Mouse (Mus musculus) kidney, embryonic 14.5 days (tissue): ENCODE data around the gene Aff3. TPM values are rescaled to one million over a fixed set of nuclear protein-coding genes. Genes with fewer than 3 reads are reported as not detected.

Experiments used
- ATAC-seq: fragments of 200-750 bp; cut with Nextera tagmentation; 2 replicates; pipeline ENCODE4 v1.8.0; 2017; ENCODE audit warnings: moderate number of reproducible peaks, mild to moderate bottlenecking, moderate TSS enrichment, moderate library complexity; ENCODE audit not compliant: low FRiP score, low TSS enrichment
- H3K27ac ChIP-seq: fragments of 300-500 bp; sonication (generic); 2 replicates; pipeline ENCODE4 v1.5.1; 2014; ENCODE audit warnings: low read depth, mild to moderate bottlenecking, low read length, moderate library complexity, mixed read lengths
- H3K27me3 ChIP-seq: fragments of 300-500 bp; sonication (generic); 2 replicates; pipeline ENCODE4 v1.6.1; 2014; ENCODE audit warnings: mild to moderate bottlenecking, low read length; ENCODE audit not compliant: control insufficient read depth, insufficient read depth
- H3K36me3 ChIP-seq: fragments of 300-500 bp; sonication (generic); 2 replicates; pipeline ENCODE4 v1.6.1; 2014; ENCODE audit warnings: low read length, mixed read lengths; ENCODE audit not compliant: control insufficient read depth, insufficient read depth
- H3K4me1 ChIP-seq: fragments of 300-500 bp; sonication (generic); 2 replicates; pipeline ENCODE4 v1.6.1; 2014; ENCODE audit warnings: low read length, mixed read lengths; ENCODE audit not compliant: control insufficient read depth, insufficient read depth
- H3K4me2 ChIP-seq: fragments of 300-500 bp; sonication (generic); replicated peaks from 2 replicates; pipeline ENCODE4 v1.6.1; 2014; ENCODE audit warnings: low read depth, mild to moderate bottlenecking, low read length
- H3K4me3 ChIP-seq: fragments of 300-500 bp; sonication (generic); 2 replicates; pipeline ENCODE4 v1.5.1; 2014; ENCODE audit warnings: mild to moderate bottlenecking, low read length
- H3K9ac ChIP-seq: fragments of 300-500 bp; sonication (generic); 2 replicates; pipeline ENCODE4 v1.6.1; 2014; ENCODE audit warnings: low read depth, mild to moderate bottlenecking, low read length, moderate library complexity
- H3K9me3 ChIP-seq: fragments of 300-500 bp; sonication (generic); 2 replicates; pipeline ENCODE4 v1.6.1; 2016; ENCODE audit warnings: low read length; ENCODE audit not compliant: control insufficient read depth
- WGBS: fragments of 180-500 bp; shearing (Covaris S2); extraction: QIAGEN DNeasy Blood & Tissue Kit; methylation state at CpG from one replicate; pipeline ENCODE4 v1.1.7; 2014; 5-methylcytosine and 5-hydroxymethylcytosine counted together
- polyA plus RNA-seq: library from polyadenylated mRNA; unstranded; fragments of >200 nt; fragmentation: Nextera tagmentation; extraction: Ambion mirVana; gene quantifications from 2 replicates; pipeline ENCODE4 v1.2.1, GENCODE M21; 2014

Aff3 gene
- polyA plus RNA-seq, 1 experiment from 2014 or later, result 11.9 TPM

DNA sequence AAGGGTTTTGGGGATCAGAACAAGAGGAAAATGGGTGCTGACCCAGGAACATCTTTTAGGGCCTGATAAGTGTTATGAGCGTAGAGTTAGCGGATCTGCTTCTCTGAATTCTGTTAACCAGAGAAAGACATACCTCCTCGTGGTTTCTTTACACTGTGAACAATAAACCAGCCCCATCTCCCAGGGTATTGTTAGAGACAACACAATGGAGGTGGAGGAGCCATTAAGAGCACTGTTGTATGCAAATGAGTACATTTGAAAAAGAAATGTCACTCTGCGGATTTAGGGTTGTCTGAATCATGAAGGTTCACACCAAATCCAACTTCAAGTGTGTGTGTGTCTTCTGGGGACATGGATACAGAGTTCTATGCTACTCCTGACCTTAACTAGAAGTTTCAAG lies 373.3 kb downstream of the Aff3 start:
- Histone ChIP-seq H3K27ac (no peak overlapping the region), H3K36me3 (no peaks in the 10 kb centered on the region), H3K4me1 (no peaks in the 10 kb centered on the region), H3K27me3 (no peaks in the 10 kb centered on the region), H3K4me2 (no peak overlapping the region), H3K4me3 (no peak overlapping the region), H3K9me3 (no peaks in the 10 kb centered on the region), H3K9ac (no peak overlapping the region)
- WGBS, result 81% methylated on average over 4 of the region's 4 CpGs
- ATAC-seq, result no peak

DNA sequence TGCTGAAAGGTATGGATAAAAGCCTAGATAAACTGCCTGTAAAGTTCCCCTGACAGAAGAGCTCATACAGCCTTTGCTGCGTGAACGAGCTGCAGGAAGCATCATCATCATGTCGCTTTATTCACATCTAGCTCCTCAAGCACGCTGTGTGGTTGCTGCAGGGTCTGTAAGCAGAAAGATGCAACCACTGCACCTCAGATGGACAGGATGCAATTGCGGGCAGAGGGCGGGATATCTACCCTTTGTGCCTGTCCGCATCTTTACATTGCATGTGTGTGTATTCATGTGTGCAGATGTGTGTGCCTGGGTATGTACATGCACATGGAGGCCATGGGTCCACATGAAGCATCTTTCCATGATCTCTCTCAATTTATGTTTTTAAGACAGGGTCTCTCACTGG lies 373.9 kb downstream of the Aff3 start:
- Histone ChIP-seq H3K27me3 (no peaks in the 10 kb centered on the region), H3K4me1 (no peaks in the 10 kb centered on the region), H3K9me3 (no peaks in the 10 kb centered on the region), H3K4me3 (no peak overlapping the region), H3K9ac (no peak overlapping the region), H3K27ac (no peak overlapping the region), H3K36me3 (no peaks in the 10 kb centered on the region), H3K4me2 (no peak overlapping the region)
- no peak for ATAC-seq
- 95% methylated on average over 7 of the region's 7 CpGs for WGBS

DNA sequence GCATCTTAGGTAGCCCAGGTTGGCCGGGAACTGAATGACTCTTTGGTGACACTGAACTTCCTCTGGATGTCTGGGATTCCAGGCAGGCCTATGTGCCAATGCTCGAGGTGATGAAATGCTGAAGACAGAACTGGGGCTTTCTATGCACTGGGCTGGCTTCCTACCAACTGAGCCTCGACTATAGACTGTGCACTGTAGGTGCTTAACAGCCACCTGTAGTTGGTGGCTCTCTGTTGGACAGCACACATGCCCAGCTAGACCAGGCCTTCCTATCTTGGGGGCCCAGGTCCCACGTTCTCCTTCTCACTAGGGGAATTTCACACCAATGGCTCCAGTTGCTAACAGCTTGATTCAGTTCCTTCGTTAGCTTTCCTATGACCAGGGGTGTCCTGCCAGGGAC lies 374.9 kb downstream of the Aff3 start:
- Histone ChIP-seq H3K9ac (no peak overlapping the region), H3K27me3 (no peaks in the 10 kb centered on the region), H3K4me2 (no peak overlapping the region), H3K27ac (no peak overlapping the region), H3K36me3 (no peaks in the 10 kb centered on the region), H3K4me3 (no peak overlapping the region), H3K4me1 (no peaks in the 10 kb centered on the region), H3K9me3 (no peaks in the 10 kb centered on the region)
- 89% methylated on average over 5 of the region's 5 CpGs for WGBS
- ATAC-seq, result no peak

DNA sequence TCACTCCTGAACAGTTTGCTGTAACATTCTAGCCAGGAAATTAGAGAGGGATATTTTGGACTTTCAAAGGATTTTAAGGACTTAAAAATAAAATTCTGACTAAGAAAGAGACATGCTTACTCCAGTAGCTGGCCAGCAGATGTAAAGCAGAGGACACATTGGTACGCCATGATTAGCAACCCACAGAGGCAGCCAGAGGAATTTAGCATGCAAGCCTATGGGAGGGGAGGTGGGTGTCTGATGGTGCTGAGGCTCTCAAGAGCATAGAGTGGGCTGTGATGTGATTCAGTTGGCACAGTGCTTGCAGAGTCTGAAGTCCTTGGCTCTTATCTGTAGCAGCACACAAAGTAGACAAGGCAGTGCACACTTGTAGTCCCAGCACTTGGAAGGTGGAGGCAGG lies 376.0 kb downstream of the Aff3 start:
- no peaks in the 10 kb centered on the region for H3K4me1 ChIP-seq
- H3K27ac ChIP-seq, result no peak overlapping the region
- H3K36me3 ChIP-seq, result no peaks in the 10 kb centered on the region
- no peak overlapping the region for H3K4me3 ChIP-seq
- no peak overlapping the region for H3K4me2 ChIP-seq
- WGBS, result 100% methylated on average over 1 of the region's 1 CpGs
- H3K27me3 ChIP-seq, result no peaks in the 10 kb centered on the region
- no peak for ATAC-seq
- no peak overlapping the region for H3K9ac ChIP-seq
- no peaks in the 10 kb centered on the region for H3K9me3 ChIP-seq

DNA sequence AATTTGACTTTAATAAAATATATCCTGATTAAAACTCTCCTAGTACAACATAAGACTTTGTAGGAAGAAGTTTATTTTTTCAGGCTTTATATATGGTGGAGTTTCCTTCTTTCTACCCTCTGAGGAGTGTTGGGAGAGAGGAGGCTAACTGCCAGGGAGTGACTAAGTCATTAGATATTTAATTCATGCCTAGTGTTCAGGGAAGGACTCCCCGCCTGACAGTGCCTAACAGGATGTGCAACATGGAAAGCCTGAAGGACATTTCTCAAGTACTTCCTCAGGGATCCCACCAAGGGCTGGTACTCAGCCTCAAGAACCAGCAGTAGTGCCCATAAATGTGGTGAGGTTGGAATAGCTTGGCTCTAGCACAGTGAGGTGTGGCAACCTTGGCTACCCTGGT lies 378.2 kb downstream of the Aff3 start:
- H3K4me3 ChIP-seq, result no peak overlapping the region
- H3K27ac ChIP-seq, result no peak overlapping the region
- ATAC-seq, result no peak
- 92% methylated on average over 1 of the region's 1 CpGs for WGBS
- H3K4me1 ChIP-seq, result no peaks in the 10 kb centered on the region
- no peak overlapping the region for H3K9ac ChIP-seq
- no peaks in the 10 kb centered on the region for H3K36me3 ChIP-seq
- H3K9me3 ChIP-seq, result no peaks in the 10 kb centered on the region
- no peaks in the 10 kb centered on the region for H3K27me3 ChIP-seq
- no peak overlapping the region for H3K4me2 ChIP-seq

DNA sequence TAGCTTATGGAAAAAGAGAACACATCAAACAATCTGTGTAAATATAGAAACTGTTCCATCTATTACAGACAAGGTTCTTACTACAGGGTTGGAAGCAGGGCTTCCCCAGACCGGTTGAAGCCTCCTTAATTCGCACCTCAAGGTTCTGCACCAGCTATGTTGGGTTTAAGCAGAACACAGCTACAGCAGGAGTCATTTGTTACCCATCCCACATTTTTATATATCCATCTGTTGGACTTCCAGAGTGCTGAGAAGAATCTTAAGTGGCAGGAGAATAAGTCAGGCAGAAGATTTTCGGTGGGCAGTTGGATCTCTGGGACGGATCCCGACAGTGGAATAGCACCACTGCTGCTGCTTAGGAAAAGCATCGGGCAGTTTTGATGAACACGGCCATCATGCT lies 384.2 kb downstream of the Aff3 start:
- WGBS, result 85% methylated on average over 7 of the region's 7 CpGs
- no peak overlapping the region for H3K9ac ChIP-seq
- ATAC-seq, result no peak
- no peaks in the 10 kb centered on the region for H3K36me3 ChIP-seq
- no peak overlapping the region for H3K4me3 ChIP-seq
- no peaks in the 10 kb centered on the region for H3K4me1 ChIP-seq
- H3K27ac ChIP-seq, result no peak overlapping the region
- no peaks in the 10 kb centered on the region for H3K9me3 ChIP-seq
- H3K4me2 ChIP-seq, result no peak overlapping the region
- no peaks in the 10 kb centered on the region for H3K27me3 ChIP-seq

DNA sequence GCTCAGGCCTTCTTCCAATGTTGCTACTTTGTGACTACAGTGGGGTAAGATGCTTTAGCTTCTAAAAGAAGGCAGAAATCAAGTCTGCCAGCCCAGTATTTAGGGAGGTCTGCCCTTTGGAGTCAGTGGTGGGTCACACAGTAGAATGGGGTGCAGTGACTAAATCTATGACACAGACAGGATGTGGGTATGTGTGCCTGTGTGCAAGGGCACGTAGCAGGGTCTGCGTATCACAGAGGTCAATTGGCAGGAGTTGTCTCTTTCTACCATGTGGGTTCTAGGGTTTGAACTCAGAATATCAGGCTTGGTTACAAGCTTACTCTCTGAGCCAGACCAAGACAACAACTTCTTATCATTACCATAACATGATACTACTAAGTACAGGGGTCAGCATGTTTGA lies 393.4 kb downstream of the Aff3 start:
- Histone ChIP-seq H3K27ac (no peak overlapping the region), H3K4me3 (no peak overlapping the region), H3K4me2 (no peak overlapping the region), H3K27me3 (no peaks in the 10 kb centered on the region), H3K36me3 (no peaks in the 10 kb centered on the region), H3K9me3 (no peaks in the 10 kb centered on the region), H3K9ac (no peak overlapping the region), H3K4me1 (peaks cover 8% of the 10 kb centered on the region)
- ATAC-seq, result no peak
- 87% methylated on average over 2 of the region's 2 CpGs for WGBS

DNA sequence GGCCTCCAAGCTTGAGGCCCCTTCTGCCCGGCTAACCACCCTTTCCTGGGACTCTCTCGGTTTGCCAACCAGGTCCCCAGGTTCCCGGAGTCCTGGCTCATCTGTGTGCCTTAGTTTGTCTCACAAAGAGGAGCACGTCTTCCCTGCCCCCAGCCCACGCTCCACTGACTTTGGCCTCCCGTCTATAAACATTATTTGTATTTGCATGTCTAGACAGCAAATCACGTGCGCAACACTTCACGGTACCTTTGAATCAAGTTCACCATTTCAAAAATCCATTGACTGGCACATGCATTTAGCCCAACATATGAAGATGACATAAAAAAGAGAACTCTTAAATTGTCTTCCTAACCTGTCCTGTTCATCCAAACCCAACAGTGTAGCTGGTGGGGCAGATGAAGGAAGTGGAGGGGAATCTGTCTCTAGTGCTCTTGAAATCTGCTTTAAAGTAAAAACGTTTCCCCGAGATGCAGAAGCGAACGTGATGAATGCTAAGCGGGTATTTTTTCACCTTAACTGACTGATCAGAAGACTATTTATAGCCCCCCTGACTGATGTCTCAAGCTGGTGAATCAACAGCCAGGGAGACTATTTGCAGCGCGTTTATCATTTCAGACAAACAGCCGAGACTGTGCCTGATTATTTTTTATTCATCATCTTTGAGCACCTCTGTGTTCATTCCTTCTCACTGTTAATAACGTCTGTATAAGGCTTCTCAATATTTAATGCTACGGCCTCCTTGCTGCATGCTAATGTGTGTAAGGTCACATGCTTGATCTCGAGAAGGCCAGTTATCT lies 396.3 kb downstream of the Aff3 start:
- Histone ChIP-seq H3K36me3 (no peaks in the 10 kb centered on the region; the same call in 1 of the 2 replicates), H3K27ac (peak overlapping the region; percentile 8; the same call in 1 of the 2 replicates), H3K4me1 (peaks cover 8% of the 10 kb centered on the region), H3K9me3 (0 out of 2 replicates have a peak, but pooled peaks cover 3% of the 10 kb centered on the region), H3K4me3 (no peak overlapping the region), H3K9ac (no peak overlapping the region), H3K27me3 (no peaks in the 10 kb centered on the region), H3K4me2 (no peak overlapping the region)
- ATAC-seq, result 0 out of 2 replicates have a peak, but pooled peaks have one; percentile 24
- WGBS, result 31% methylated on average over 20 of the region's 20 CpGs

DNA sequence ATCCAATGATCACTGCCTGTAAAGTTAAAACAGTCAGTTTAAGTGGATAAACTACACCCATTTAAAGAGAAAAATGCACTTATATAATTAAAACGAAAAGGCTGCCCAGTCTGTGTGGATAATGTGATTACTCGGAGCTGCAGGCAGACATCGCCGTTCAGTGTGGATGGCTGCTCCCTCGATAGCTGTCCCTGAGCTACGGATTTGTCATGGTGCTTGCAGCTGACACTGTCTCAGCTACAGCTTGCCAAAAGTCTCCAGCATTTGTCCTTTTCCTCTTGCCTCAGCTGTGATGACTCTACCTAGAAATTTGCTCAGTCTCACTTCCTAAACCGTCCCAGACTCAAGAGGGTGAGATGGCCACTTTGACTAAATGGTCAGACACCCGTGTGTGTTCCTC lies 401.5 kb downstream of the Aff3 start:
- Histone ChIP-seq H3K4me1 (peaks cover 5% of the 10 kb centered on the region; the same call in 1 of the 2 replicates), H3K27me3 (no peaks in the 10 kb centered on the region), H3K4me3 (no peak overlapping the region), H3K36me3 (no peaks in the 10 kb centered on the region; the same call in 1 of the 2 replicates), H3K9ac (no peak overlapping the region), H3K4me2 (no peak overlapping the region), H3K27ac (no peak overlapping the region), H3K9me3 (0 out of 2 replicates have a peak, but pooled peaks cover 3% of the 10 kb centered on the region)
- 69% methylated on average over 8 of the region's 8 CpGs for WGBS
- ATAC-seq, result no peak
